Mouse (Mus musculus) MEL (cell line): ENCODE measurements at regions not wholly inside any gene's neighbourhood (a gene's known extent, or its start where the extent isn't known, plus 50 kb on each side); places are given as distances from the start of the nearest gene placed in this dataset.

Experiments
- DNase-seq: peaks from one replicate; pipeline ENCODE4 v3.0.0; 2011; ENCODE audit warnings: low read depth, low spot score
- H3K27ac ChIP-seq: 2 replicates; pipeline ENCODE4 v1.5.1; 2012; ENCODE audit warnings: low read depth, mild to moderate bottlenecking, control low read depth, low read length, moderate library complexity; ENCODE audit not compliant: control insufficient read depth
- H3K27me3 ChIP-seq, 2 experiments: fragments of 150-350 bp in 1 of 2; sonication (generic) in 1 of 2; 2 replicates each; pipeline ENCODE4 v1.6.1; 2012; ENCODE audit warnings: low read length in 2 of 2, mild to moderate bottlenecking in 2 of 2, improper control_type of control experiment in 1 of 2, moderate library complexity in 1 of 2; ENCODE audit not compliant: insufficient read depth in 2 of 2, control insufficient read depth in 1 of 2
- H3K36me3 ChIP-seq, 2 experiments: 2 replicates each; pipeline ENCODE4 v1.6.1; 2012 to 2014; ENCODE audit warnings: low read length in 2 of 2, improper control_type of control experiment in 1 of 2, inconsistent platforms in 1 of 2, mild to moderate bottlenecking in 1 of 2; ENCODE audit not compliant: insufficient read depth in 2 of 2, control insufficient read depth in 1 of 2
- H3K4me1 ChIP-seq, 2 experiments: fragments of 150-350 bp in 1 of 2; sonication (generic) in 1 of 2; 2 replicates each; pipeline ENCODE4 v1.6.1; 2012; ENCODE audit warnings: low read length in 2 of 2, improper control_type of control experiment in 1 of 2, mild to moderate bottlenecking in 1 of 2; ENCODE audit not compliant: insufficient read depth in 2 of 2, control insufficient read depth in 1 of 2
- H3K4me3 ChIP-seq, 2 experiments: fragments of 150-350 bp in 1 of 2; sonication (generic) in 1 of 2; 2 replicates each; pipeline ENCODE4 v1.5.1; 2012; ENCODE audit warnings: low read depth in 2 of 2, low read length in 2 of 2, mild to moderate bottlenecking in 2 of 2, moderate library complexity in 2 of 2, control low read depth in 1 of 2, improper control_type of control experiment in 1 of 2; ENCODE audit not compliant: control insufficient read depth in 1 of 2, insufficient read depth in 1 of 2
- H3K79me2 ChIP-seq: 2 replicates; pipeline ENCODE4 v1.6.1; 2012; ENCODE audit warnings: mild to moderate bottlenecking, low read length, moderate library complexity; ENCODE audit not compliant: control insufficient read depth, poor library complexity, insufficient read depth
- H3K9ac ChIP-seq: 2 replicates; pipeline ENCODE4 v1.6.1; 2012; ENCODE audit warnings: low read depth, mild to moderate bottlenecking, control low read depth, low read length, moderate library complexity; ENCODE audit not compliant: control insufficient read depth, poor library complexity, severe bottlenecking
- H3K9me3 ChIP-seq: fragments of 150-350 bp; sonication (generic); replicated peaks from 2 replicates; pipeline ENCODE4 v1.6.1; 2012; ENCODE audit warnings: mild to moderate bottlenecking, low read length, improper control_type of control experiment, moderate library complexity; ENCODE audit not compliant: insufficient read depth
- BHLHE40 ChIP-seq: IDR thresholded peaks from 2 replicates; pipeline ENCODE4 v1.6.1; 2012; ENCODE audit warnings: low read depth, mild to moderate bottlenecking, inconsistent platforms, low read length, improper control_type of control experiment, borderline replicate concordance
- CHD2 ChIP-seq: IDR thresholded peaks from 2 replicates; pipeline ENCODE4 v1.6.1; 2011; ENCODE audit warnings: low read length, improper control_type of control experiment
- E2F4 ChIP-seq: IDR thresholded peaks from 2 replicates; pipeline ENCODE4 v1.6.1; 2011; ENCODE audit warnings: low read depth, low read length, improper control_type of control experiment, borderline replicate concordance
- EP300 ChIP-seq, 2 experiments: IDR thresholded peaks; 2 replicates each; pipeline ENCODE4 v1.6.1; 2011; ENCODE audit warnings: improper control_type of control experiment in 2 of 2, low read length in 2 of 2, low read depth in 1 of 2, mild to moderate bottlenecking in 1 of 2
- ETS1 ChIP-seq: IDR thresholded peaks from 2 replicates; pipeline ENCODE4 v1.6.1; 2012; ENCODE audit warnings: low read depth, mild to moderate bottlenecking, inconsistent platforms, low read length, improper control_type of control experiment, moderate library complexity
- HCFC1 ChIP-seq: IDR thresholded peaks from 2 replicates; pipeline ENCODE4 v1.6.1; 2012; ENCODE audit warnings: low read depth, mild to moderate bottlenecking, inconsistent platforms, low read length, improper control_type of control experiment, moderate library complexity
- JUND ChIP-seq: IDR thresholded peaks from 2 replicates; pipeline ENCODE4 v1.6.1; 2011; ENCODE audit warnings: low read depth, mild to moderate bottlenecking, improper control_type of control experiment, low read length
- KAT2A ChIP-seq: conservative IDR thresholded peaks from 2 replicates; pipeline ENCODE4 v1.6.1; 2012; ENCODE audit warnings: low read depth, low read length, improper control_type of control experiment, inconsistent platforms
- MAFK ChIP-seq: IDR thresholded peaks from 2 replicates; pipeline ENCODE4 v1.6.1; 2011; ENCODE audit warnings: low read depth, mild to moderate bottlenecking, low read length, improper control_type of control experiment, borderline replicate concordance
- MEF2A ChIP-seq: IDR thresholded peaks from 2 replicates; pipeline ENCODE4 v1.6.1; 2014; ENCODE audit warnings: low read depth, mild to moderate bottlenecking, inconsistent platforms, low read length, improper control_type of control experiment; ENCODE audit not compliant: poor library complexity, insufficient replicate concordance, severe bottlenecking; ENCODE audit errors: extremely low read depth
- MXI1 ChIP-seq: IDR thresholded peaks from 2 replicates; pipeline ENCODE4 v1.6.1; 2011; ENCODE audit warnings: mild to moderate bottlenecking, low read depth, low read length, improper control_type of control experiment
- NELFE ChIP-seq: IDR thresholded peaks from 2 replicates; pipeline ENCODE4 v1.6.1; 2011; ENCODE audit warnings: low read depth, low read length, improper control_type of control experiment
- POLR2AphosphoS2 ChIP-seq: IDR thresholded peaks from 2 replicates; pipeline ENCODE4 v1.6.1; 2011; ENCODE audit warnings: low read length, improper control_type of control experiment
- SIN3A ChIP-seq: IDR thresholded peaks from 2 replicates; pipeline ENCODE4 v1.6.1; 2012; ENCODE audit warnings: low read length, improper control_type of control experiment, inconsistent platforms
- SMC3 ChIP-seq: IDR thresholded peaks from 2 replicates; pipeline ENCODE4 v1.6.1; 2011; ENCODE audit warnings: low read depth, low read length, improper control_type of control experiment
- TAL1 ChIP-seq: IDR thresholded peaks from 2 replicates; pipeline ENCODE4 v1.6.1; 2012; ENCODE audit warnings: mild to moderate bottlenecking, inconsistent platforms, low read length, moderate library complexity, mixed read lengths
- TBP ChIP-seq: IDR thresholded peaks from 2 replicates; pipeline ENCODE4 v1.8.0; 2011; ENCODE audit warnings: low read depth, low read length, improper control_type of control experiment
- UBTF ChIP-seq: IDR thresholded peaks from 2 replicates; pipeline ENCODE4 v1.6.1; 2012; ENCODE audit warnings: low read depth, mild to moderate bottlenecking, inconsistent platforms, low read length, improper control_type of control experiment, moderate library complexity, borderline replicate concordance; ENCODE audit not compliant: insufficient read depth
- USF1 ChIP-seq: IDR thresholded peaks from 2 replicates; pipeline ENCODE4 v1.6.1; 2014; ENCODE audit warnings: low read depth, mild to moderate bottlenecking, inconsistent platforms, low read length, improper control_type of control experiment, moderate library complexity
- ZC3H11A ChIP-seq: IDR thresholded peaks from 2 replicates; pipeline ENCODE4 v1.6.1; 2012; ENCODE audit warnings: low read depth, mild to moderate bottlenecking, inconsistent platforms, low read length, improper control_type of control experiment
- ZMIZ1 ChIP-seq: IDR thresholded peaks from 2 replicates; pipeline ENCODE4 v1.6.1; 2012; ENCODE audit warnings: low read depth, mild to moderate bottlenecking, inconsistent platforms, low read length, improper control_type of control experiment, moderate library complexity

GRCm38 (mm10) chr9:122633484-122633883, 113.7 kb upstream of the Topaz1 start:
- Histone ChIP-seq H3K4me1 (no peaks in the 10 kb centered on the region), H3K27ac (no peak overlapping the region), H3K9me3 (no peaks in the 10 kb centered on the region), H3K4me3 (no peak overlapping the region), H3K79me2 (no peaks in the 10 kb centered on the region), H3K36me3 (no peaks in the 10 kb centered on the region), H3K27me3 (no peaks in the 10 kb centered on the region), H3K9ac (no peak overlapping the region)
- no peak for DNase-seq
- TF ChIP-seq EP300 (IDR thresholded peaks at IDR 0.05; ENCODE audit: low read depth in 1 of 2, low read length in 2 of 2): no peak
- TF ChIP-seq TAL1: no peak
- no peak for TF ChIP-seq MEF2A
- TF ChIP-seq UBTF: no peak
- no peak for TF ChIP-seq ZMIZ1
- no peak for TF ChIP-seq ETS1
- no peak for TF ChIP-seq NELFE
- no peak for TF ChIP-seq USF1
- no peak for TF ChIP-seq ZC3H11A
- TF ChIP-seq POLR2AphosphoS2: no peak
- no peak for TF ChIP-seq TBP
- TF ChIP-seq CHD2: no peak

- Histone ChIP-seq H3K4me3 (no peak overlapping the region), H3K9me3 (no peaks in the 10 kb centered on the region), H3K27ac (no peak overlapping the region), H3K9ac (no peak overlapping the region), H3K4me1 (no peaks in the 10 kb centered on the region), H3K79me2 (no peaks in the 10 kb centered on the region), H3K27me3 (no peaks in the 10 kb centered on the region), H3K36me3 (no peaks in the 10 kb centered on the region)
- no peak for TF ChIP-seq ZMIZ1
- no peak for TF ChIP-seq SMC3
- no peak for TF ChIP-seq EP300 (IDR thresholded peaks at IDR 0.05; ENCODE audit: low read depth in 1 of 2, low read length in 2 of 2)
- no peak for TF ChIP-seq HCFC1
- no peak for TF ChIP-seq TBP
- TF ChIP-seq TAL1: no peak
- TF ChIP-seq E2F4: no peak
- TF ChIP-seq JUND: no peak
- TF ChIP-seq KAT2A: no peak
- no peak for TF ChIP-seq SIN3A
- no peak for TF ChIP-seq MXI1
- no peak for TF ChIP-seq MAFK
- no peak for TF ChIP-seq BHLHE40
- DNase-seq: no peak
These were observed 111.8 kb upstream of the Topaz1 start for GRCm38 (mm10) chr9:122635138-122635964.
